Mouse (Mus musculus) G1E (cell line): Measurements from ENCODE around the gene Dusp5. TPM values are rescaled to one million over a fixed set of nuclear protein-coding genes. Genes with fewer than 3 reads are reported as not detected.

Source experiments
- ATAC-seq: 2 replicates; pipeline ENCODE4 v1.8.0; 2016; ENCODE audit warnings: mild to moderate bottlenecking; ENCODE audit not compliant: insufficient number of reproducible peaks, poor library complexity, low FRiP score, severe bottlenecking; ENCODE audit errors: extremely low read depth
- DNase-seq: peaks from one replicate; pipeline ENCODE4 v3.0.0; 2012; ENCODE audit warnings: low spot score
- H3K27me3 ChIP-seq: 2 replicates; pipeline ENCODE4 v1.6.1; 2012; ENCODE audit warnings: mild to moderate bottlenecking, low read length, inconsistent platforms; ENCODE audit not compliant: insufficient read depth
- H3K36me3 ChIP-seq: replicated peaks from 2 replicates; pipeline ENCODE3; 2012; ENCODE audit warnings: mild to moderate bottlenecking, inconsistent platforms
- H3K4me1 ChIP-seq: 2 replicates; pipeline ENCODE4 v1.6.1; 2012; ENCODE audit warnings: low read depth, low read length, inconsistent platforms, mixed read lengths; ENCODE audit not compliant: insufficient read depth
- H3K4me3 ChIP-seq: 2 replicates; pipeline ENCODE4 v1.5.1; 2012; ENCODE audit warnings: low read depth, mild to moderate bottlenecking, inconsistent platforms, low read length, moderate library complexity, mixed read lengths
- H3K9me3 ChIP-seq: replicated peaks from 2 replicates; pipeline ENCODE4 v1.6.1; 2012; ENCODE audit warnings: inconsistent platforms
- CTCF ChIP-seq: IDR thresholded peaks from 2 replicates; pipeline ENCODE4 v1.5.1; 2012; ENCODE audit warnings: low read depth, low read length, inconsistent platforms, mixed read lengths
- GATA1 ChIP-seq: IDR thresholded peaks from 2 replicates; pipeline ENCODE4 v1.6.1; 2012; ENCODE audit warnings: borderline replicate concordance, low read length, inconsistent platforms, mixed read lengths
- GATA2 ChIP-seq: IDR thresholded peaks from 2 replicates; pipeline ENCODE4 v1.6.1; 2012; ENCODE audit warnings: low read depth, low read length, inconsistent platforms, borderline replicate concordance
- POLR2AphosphoS5 ChIP-seq: IDR thresholded peaks from 2 replicates; pipeline ENCODE4 v1.6.1; 2012; ENCODE audit warnings: low read depth, low read length, inconsistent platforms; ENCODE audit not compliant: insufficient replicate concordance
- TAL1 ChIP-seq: conservative IDR thresholded peaks from 2 replicates; pipeline ENCODE4 v1.6.1; 2012; ENCODE audit warnings: low read depth, low read length, inconsistent platforms, mixed read lengths
- polyA plus RNA-seq: library from polyadenylated mRNA; stranded (reverse); fragments of >175 nt; gene quantifications from 2 replicates; pipeline ENCODE4 v1.2.3, GENCODE M21; 2012
- total RNA-seq, 2 experiments: library from RNA; stranded (forward) in 1 of 2; stranded (reverse) in 1 of 2; fragments of 200-1000 nt in 1 of 2; fragments of >200 nt in 1 of 2; fragmentation: Nextera tagmentation in 1 of 2; gene quantifications; 2 replicates each; pipeline ENCODE4 v1.2.3; 2014 to 2017

Dusp5 gene
- total and polyA plus RNA-seq, 3 experiments = 0.03 to 0.05 TPM; not detected in 1

DNA sequence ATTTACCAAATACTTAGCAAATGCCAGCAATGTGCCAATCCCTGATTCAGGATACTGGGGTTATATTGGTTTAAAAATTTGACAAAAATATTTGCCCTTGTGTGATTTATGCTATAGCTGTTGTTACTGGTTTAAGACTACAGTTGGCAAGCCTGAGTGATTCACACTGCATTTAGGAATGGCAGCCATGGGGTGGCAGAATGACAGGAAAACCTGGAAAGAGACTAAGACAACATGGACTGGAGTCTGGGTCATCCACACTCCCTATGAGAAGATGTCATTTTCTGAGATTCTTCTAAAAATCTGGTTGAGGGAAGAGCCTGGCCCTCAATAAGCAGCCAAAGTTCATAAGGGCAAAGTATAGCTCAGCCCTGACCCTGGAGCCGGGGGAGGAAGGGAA is 39.0 kb upstream of the Dusp5 start:
- no peak for ATAC-seq
- no peak for DNase-seq
- TF ChIP-seq GATA1 = no peak
- no peak for TF ChIP-seq CTCF
- no peak for TF ChIP-seq POLR2AphosphoS5
- TF ChIP-seq GATA2 = no peak
- TF ChIP-seq TAL1 = no peak

GRCm38 (mm10) chr19:53490898-53491297 is 38.0 kb upstream of the Dusp5 start:
- H3K27me3 ChIP-seq = no peaks in the 10 kb centered on the region
- no peaks in the 10 kb centered on the region for H3K4me1 ChIP-seq
- no peaks in the 10 kb centered on the region for H3K9me3 ChIP-seq
- TF ChIP-seq TAL1 = no peak
- TF ChIP-seq POLR2AphosphoS5 = no peak
- no peaks in the 10 kb centered on the region for H3K36me3 ChIP-seq
- ATAC-seq (no peak), DNase-seq (no peak)
- no peak overlapping the region for H3K4me3 ChIP-seq

More for the DNA sequence above, 39.0 kb upstream of the Dusp5 start:
- H3K36me3 ChIP-seq = no peaks in the 10 kb centered on the region
- H3K27me3 ChIP-seq = no peaks in the 10 kb centered on the region
- no peak overlapping the region for H3K4me3 ChIP-seq
- H3K4me1 ChIP-seq = no peaks in the 10 kb centered on the region
- H3K9me3 ChIP-seq = no peaks in the 10 kb centered on the region

- no peaks in the 10 kb centered on the region for H3K9me3 ChIP-seq
- DNase-seq = no peak
- H3K4me1 ChIP-seq = no peaks in the 10 kb centered on the region
- no peak for ATAC-seq
- H3K27me3 ChIP-seq = no peaks in the 10 kb centered on the region
- H3K4me3 ChIP-seq = no peak overlapping the region
- no peaks in the 10 kb centered on the region for H3K36me3 ChIP-seq
- TF ChIP-seq TAL1 (no peak), GATA1 (no peak), POLR2AphosphoS5 (no peak), GATA2 (no peak), CTCF (no peak)
Observed at GRCm38 (mm10) chr19:53492528-53492927, 36.4 kb upstream of the Dusp5 start.

- TF ChIP-seq TAL1 (no peak), POLR2AphosphoS5 (no peak)
- Histone ChIP-seq H3K27me3 (no peaks in the 10 kb centered on the region), H3K4me3 (no peak overlapping the region), H3K36me3 (no peaks in the 10 kb centered on the region), H3K4me1 (no peaks in the 10 kb centered on the region), H3K9me3 (no peaks in the 10 kb centered on the region)
- DNase-seq = no peak
- no peak for ATAC-seq
Observed at GRCm38 (mm10) chr19:53493866-53494265, 35.0 kb upstream of the Dusp5 start.

- no peak for ATAC-seq
- no peak for DNase-seq
- TF ChIP-seq CTCF (no peak), POLR2AphosphoS5 (no peak), GATA2 (no peak), GATA1 (no peak), TAL1 (no peak)
- no peaks in the 10 kb centered on the region for H3K36me3 ChIP-seq
- peaks cover 4% of the 10 kb centered on the region; the same call in 1 of the 2 replicates for H3K27me3 ChIP-seq
- H3K4me1 ChIP-seq = no peaks in the 10 kb centered on the region
- H3K4me3 ChIP-seq = no peak overlapping the region
- H3K9me3 ChIP-seq = no peaks in the 10 kb centered on the region
Observed at GRCm38 (mm10) chr19:53497910-53498309, 31.0 kb upstream of the Dusp5 start.

GRCm38 (mm10) chr19:53499049-53499448 is 29.9 kb upstream of the Dusp5 start:
- no peak for TF ChIP-seq CTCF
- no peak for TF ChIP-seq GATA1
- TF ChIP-seq POLR2AphosphoS5 = no peak
- TF ChIP-seq GATA2 = no peak
- TF ChIP-seq TAL1 = no peak
- Histone ChIP-seq H3K27me3 (peaks cover 6% of the 10 kb centered on the region), H3K9me3 (no peaks in the 10 kb centered on the region), H3K4me3 (no peak overlapping the region), H3K4me1 (no peaks in the 10 kb centered on the region), H3K36me3 (no peaks in the 10 kb centered on the region)
- ATAC-seq (no peak), DNase-seq (no peak)

GRCm38 (mm10) chr19:53499451-53499940 is 29.4 kb upstream of the Dusp5 start:
- no peaks in the 10 kb centered on the region for H3K9me3 ChIP-seq
- no peaks in the 10 kb centered on the region for H3K4me1 ChIP-seq
- H3K4me3 ChIP-seq = no peak overlapping the region
- H3K27me3 ChIP-seq = peaks cover 6% of the 10 kb centered on the region
- TF ChIP-seq GATA1 (no peak), POLR2AphosphoS5 (no peak), TAL1 (no peak), CTCF (no peak), GATA2 (no peak)
- no peak for DNase-seq
- ATAC-seq = no peak
- H3K36me3 ChIP-seq = no peaks in the 10 kb centered on the region
